Mouse (Mus musculus) MN1 (cell line): ENCODE measurements at regions not wholly inside any gene's neighbourhood (a gene's known extent, or its start where the extent isn't known, plus 50 kb on each side); places are given as distances from the start of the nearest gene placed in this dataset.

Experiments used
- DNase-seq: peaks from one replicate; pipeline ENCODE4 v3.0.0-alpha.2; 2016; ENCODE audit warnings: low spot score

DNA sequence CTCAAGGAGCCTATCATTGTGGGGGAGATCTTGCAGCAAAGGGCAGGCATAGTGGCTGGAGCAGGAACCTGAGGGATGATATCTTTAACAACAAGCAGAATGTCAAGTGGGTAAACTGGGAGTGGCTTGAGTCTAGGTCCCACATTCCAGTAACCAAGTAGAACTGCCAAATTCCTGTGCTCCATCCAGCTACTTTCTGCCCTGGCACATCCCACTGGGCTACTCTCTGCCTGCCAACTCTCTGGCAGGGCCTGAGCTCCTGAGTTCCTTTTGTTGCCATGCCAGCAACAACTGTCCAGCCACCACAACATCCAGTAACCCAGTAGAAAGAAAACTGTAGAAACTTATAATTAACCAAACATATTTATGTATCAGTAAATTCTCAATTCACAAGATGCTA lies 1088.8 kb upstream of the Tenm4 start:
- no peak for DNase-seq

DNA sequence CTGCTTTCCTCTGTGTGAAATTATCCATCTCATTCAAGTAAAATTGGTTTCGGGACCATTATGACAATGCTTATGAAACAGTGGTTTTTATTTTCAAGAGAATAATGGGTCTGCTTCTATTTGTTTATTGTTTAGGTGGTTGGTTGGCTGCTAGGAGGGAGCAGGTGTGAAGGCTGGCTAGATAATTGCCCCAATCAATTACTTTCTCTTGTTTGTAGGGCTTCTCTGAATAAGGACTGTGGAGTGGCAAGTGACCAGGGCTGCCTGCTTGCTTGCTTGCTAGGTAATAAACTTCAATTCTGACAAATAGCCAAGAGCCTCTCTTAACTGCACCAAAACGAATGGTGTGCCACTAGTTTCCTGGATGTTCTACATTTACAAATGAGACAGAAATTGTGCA lies 1086.7 kb upstream of the Tenm4 start:
- no peak for DNase-seq

DNA sequence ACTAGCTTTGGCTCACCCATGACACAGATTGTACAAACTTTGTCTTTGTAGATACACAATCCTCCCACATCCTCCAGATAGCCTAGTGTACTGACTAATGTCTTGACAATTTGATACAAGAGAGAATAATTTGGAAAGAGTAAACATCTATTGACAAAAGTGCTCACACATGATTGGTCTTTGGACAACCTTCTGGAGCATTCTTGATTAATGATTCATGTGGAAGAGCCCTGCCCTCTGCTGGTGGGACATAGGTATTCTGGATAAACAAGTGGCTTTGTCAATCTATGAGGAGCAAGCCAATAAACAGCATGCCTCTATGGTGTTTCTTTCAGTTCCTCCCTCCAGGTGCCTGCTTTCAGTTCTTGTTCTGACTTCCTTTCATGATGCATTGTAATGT lies 1079.7 kb upstream of the Tenm4 start:
- DNase-seq: peak; percentile 31

DNA sequence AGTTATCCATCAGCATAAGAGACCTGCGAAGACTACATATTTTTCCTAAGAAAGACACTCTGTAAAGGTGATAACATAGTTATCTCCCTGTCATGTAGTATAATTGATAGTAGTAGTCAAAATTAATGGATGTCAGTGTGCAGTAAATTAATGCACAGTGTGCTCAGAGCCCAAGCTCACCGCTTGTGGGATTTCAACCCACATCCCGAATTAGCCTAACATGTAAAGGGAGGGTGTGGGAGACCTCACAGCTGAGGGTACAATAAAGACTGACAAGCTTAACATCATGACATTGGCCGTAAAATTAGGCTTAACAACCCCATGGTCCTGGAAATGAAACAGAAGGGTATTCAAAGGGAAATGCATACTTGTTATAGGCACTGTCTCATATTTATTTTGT lies 1042.0 kb upstream of the Tenm4 start:
- DNase-seq: no peak

- no peak for DNase-seq
Measured at GRCm38 (mm10) chr7:95133038-95133437, 1038.0 kb upstream of the Tenm4 start.

DNA sequence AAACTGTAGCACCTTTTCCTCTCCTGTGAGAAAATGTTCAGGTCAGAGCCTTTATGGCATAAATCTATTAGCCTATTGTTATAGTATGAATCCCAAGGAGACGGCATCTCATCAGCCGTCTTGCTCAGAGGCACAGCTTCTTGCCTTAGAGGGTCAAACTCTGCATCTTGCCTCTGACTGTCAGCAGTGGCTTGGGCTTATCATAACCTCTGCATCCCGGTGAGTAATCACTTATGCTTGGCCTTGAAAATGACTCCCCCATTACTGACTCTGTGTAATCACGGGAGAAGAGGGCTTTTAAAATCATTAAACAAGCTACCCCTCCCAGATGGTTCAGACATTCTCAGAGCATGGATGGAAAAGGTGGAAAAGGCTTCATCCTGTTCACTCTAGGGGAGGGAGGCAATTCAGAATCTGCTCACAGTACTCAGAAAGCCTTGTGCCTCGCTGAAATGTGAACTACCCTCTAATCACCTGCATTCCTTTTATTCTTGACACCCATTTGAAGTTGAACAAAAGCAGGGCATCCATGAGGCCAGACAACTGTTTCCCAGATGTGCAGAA lies 1036.9 kb upstream of the Tenm4 start:
- DNase-seq: no peak

DNA sequence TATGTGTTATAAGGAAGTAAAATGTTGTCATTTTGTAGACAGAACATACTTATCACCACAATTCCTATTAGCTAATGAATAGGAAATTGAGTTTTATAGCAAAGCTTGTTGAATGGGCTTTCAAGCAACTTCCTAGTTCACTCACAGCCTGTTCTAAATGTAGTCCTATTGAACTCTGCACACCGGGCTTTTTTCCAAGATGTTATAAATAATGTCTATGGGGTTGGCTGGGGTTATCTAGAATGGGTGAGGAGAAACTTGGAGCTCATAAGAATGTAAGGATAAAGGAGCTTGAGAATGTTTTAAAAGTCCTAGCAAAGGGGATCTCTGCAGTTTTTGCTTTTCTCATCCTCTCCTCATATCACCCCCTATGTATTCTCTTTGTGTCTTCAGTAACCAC lies 1029.3 kb upstream of the Tenm4 start:
- DNase-seq: no peak

GRCm38 (mm10) chr7:95143037-95143436 lies 1028.0 kb upstream of the Tenm4 start:
- no peak for DNase-seq
